Mouse (Mus musculus) hindbrain, embryonic 15.5 days (tissue): ENCODE data around the gene Mb. TPM values are rescaled to one million over a fixed set of nuclear protein-coding genes. Genes with fewer than 3 reads are reported as not detected.

Experiments
- ATAC-seq: fragments of 200-750 bp; cut with Nextera tagmentation; 2 replicates; pipeline ENCODE4 v1.8.0; 2017; ENCODE audit warnings: low read depth, moderate number of reproducible peaks, moderate TSS enrichment; ENCODE audit not compliant: low FRiP score
- H3K27ac ChIP-seq: fragments of 300-500 bp; sonication (generic); replicated peaks from 2 replicates; pipeline ENCODE4 v1.5.1; 2015; ENCODE audit warnings: mild to moderate bottlenecking, inconsistent platforms
- H3K27me3 ChIP-seq: fragments of 300-500 bp; sonication (generic); 2 replicates; pipeline ENCODE4 v1.6.1; 2015; ENCODE audit warnings: control low read depth, inconsistent platforms
- H3K36me3 ChIP-seq: fragments of 300-500 bp; sonication (generic); 2 replicates; pipeline ENCODE4 v1.6.1; 2015; ENCODE audit warnings: control low read depth, inconsistent platforms
- H3K4me1 ChIP-seq: fragments of 300-500 bp; sonication (generic); replicated peaks from 2 replicates; pipeline ENCODE4 v1.6.1; 2015; ENCODE audit warnings: control low read depth, inconsistent platforms
- H3K4me2 ChIP-seq: fragments of 300-500 bp; sonication (generic); 2 replicates; pipeline ENCODE4 v1.6.1; 2015; ENCODE audit warnings: moderate library complexity, mild to moderate bottlenecking, inconsistent platforms
- H3K4me3 ChIP-seq: fragments of 300-500 bp; sonication (generic); 2 replicates; pipeline ENCODE4 v1.5.1; 2015; ENCODE audit warnings: mild to moderate bottlenecking, inconsistent platforms
- H3K9ac ChIP-seq: fragments of 300-500 bp; sonication (generic); 2 replicates; pipeline ENCODE4 v1.6.1; 2015; ENCODE audit warnings: inconsistent platforms
- H3K9me3 ChIP-seq: fragments of 300-500 bp; sonication (generic); 2 replicates; pipeline ENCODE4 v1.6.1; 2016; ENCODE audit warnings: control low read depth, inconsistent platforms
- WGBS: fragments of 180-500 bp; shearing (Covaris S2); methylation state at CpG from one replicate; pipeline ENCODE4 v1.1.7; 2015; 5-methylcytosine and 5-hydroxymethylcytosine counted together
- polyA plus RNA-seq: library from polyadenylated mRNA; unstranded; fragments of >200 nt; fragmentation: Nextera tagmentation; extraction: Ambion mirVana; gene quantifications from 2 replicates; pipeline ENCODE4 v1.2.1, GENCODE M21; 2015

Gene Mb
- polyA plus RNA-seq, 1 experiment from 2014 or later = 0.48 TPM

DNA sequence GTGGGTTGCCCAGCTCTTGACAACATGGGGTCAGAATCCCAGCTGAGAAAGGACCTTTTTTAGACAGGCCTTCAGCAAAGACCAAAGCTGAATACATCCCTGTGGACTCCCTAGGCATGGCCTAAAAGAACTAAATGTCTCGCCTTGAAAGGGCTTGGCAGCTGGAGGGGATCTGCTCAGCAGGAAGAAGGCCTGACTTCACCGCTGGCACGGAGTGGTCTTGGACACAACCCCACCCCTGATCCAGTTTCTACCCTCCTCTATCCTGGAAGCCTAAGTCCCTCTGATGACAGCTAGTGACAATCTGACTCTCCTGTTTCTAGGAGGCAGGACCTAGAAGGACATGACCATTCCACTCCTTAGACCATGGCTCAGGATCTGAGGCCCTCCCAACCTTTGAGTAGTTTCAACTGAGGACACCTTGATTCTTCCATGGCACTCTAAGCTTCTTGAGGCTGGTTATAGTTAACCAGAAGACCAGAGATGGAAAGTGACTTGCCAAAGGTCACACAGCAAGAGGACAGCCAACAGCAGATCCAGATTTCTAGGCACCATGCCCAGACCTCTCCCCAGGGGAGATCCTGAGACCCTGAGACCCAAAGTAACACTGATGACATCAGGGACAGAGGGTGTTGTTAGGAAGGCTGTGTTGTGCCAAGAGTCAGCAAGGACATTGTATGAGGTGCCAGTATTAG, 47.1 kb downstream of the Mb start:
- peak; percentile 27; the same call in 1 of the 2 replicates for ATAC-seq
- no peak overlapping the region for H3K4me2 ChIP-seq
- H3K4me1 ChIP-seq = no peaks in the 10 kb centered on the region
- no peak overlapping the region for H3K9ac ChIP-seq
- no peak overlapping the region for H3K4me3 ChIP-seq
- no peak overlapping the region for H3K27ac ChIP-seq
- no peaks in the 10 kb centered on the region for H3K9me3 ChIP-seq
- H3K27me3 ChIP-seq = no peaks in the 10 kb centered on the region
- 92% methylated on average over 3 of the region's 3 CpGs for WGBS
- H3K36me3 ChIP-seq = no peaks in the 10 kb centered on the region

DNA sequence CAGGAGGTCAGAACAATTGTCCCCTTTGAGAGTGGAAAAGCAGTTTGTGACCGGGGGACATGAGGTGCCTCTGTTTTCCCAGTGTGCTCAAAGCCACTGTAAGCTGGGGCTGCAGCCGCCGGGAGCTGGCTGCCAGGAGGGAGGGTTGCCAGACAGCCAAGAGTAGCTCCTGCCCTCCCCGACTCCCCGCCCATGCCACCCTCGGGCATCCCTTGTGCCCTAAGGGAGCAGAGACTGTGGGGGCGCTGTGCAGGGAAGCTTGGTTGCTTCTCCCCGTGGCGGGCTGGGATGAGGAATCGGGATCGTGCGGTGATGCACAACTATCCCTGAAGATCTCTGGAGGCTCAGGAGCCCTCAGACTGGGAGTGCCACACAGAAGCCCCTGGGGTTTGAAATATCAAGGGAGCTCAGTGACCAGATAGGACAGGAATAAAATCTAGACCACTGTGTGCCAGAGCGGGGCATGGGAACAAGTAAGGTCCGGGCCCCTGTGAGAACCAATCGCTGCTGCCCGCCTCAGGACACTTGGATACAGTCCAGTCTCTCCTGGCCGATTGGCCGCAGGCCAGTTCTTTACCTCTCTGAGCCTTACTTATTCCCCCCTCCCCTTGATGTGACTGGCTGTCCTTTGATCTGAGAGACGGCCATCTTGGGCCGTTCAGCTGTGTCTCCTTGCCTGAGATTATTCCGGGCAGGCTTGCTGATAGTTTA, 51.4 kb downstream of the Mb start:
- ATAC-seq = no peak
- Histone ChIP-seq H3K4me1 (no peaks in the 10 kb centered on the region), H3K36me3 (no peaks in the 10 kb centered on the region), H3K27me3 (no peaks in the 10 kb centered on the region), H3K9ac (no peak overlapping the region), H3K27ac (no peak overlapping the region), H3K4me3 (no peak overlapping the region), H3K9me3 (no peaks in the 10 kb centered on the region), H3K4me2 (0 out of 2 replicates have a peak overlapping the region, but pooled peaks have one; percentile 9)
- 43% methylated on average over 21 of the region's 21 CpGs for WGBS

DNA sequence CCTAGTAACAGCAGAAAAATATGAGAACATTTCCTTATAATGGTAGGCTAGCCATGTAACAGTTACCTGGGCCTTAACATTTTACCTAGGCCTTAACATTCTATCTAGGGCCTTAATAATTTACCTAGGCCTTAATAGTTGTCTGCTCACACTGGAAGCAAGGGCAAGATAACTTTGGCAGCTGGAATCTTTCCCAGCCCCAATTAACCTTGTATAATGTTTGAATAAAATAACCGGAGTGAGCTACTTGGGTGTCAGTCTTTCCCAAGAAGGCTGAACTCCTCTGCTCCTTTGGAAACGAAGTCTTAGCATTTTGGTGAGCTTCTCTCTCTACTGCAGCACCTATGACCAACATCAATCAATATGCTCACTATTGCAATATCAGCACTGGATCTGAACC, 52.4 kb downstream of the Mb start:
- H3K4me3 ChIP-seq = no peak overlapping the region
- H3K4me1 ChIP-seq = no peaks in the 10 kb centered on the region
- no peaks in the 10 kb centered on the region for H3K27me3 ChIP-seq
- H3K27ac ChIP-seq = no peak overlapping the region
- H3K36me3 ChIP-seq = no peaks in the 10 kb centered on the region
- H3K9ac ChIP-seq = no peak overlapping the region
- no peak for ATAC-seq
- WGBS = 73% methylated on average over 2 of the region's 2 CpGs
- no peak overlapping the region for H3K4me2 ChIP-seq
- no peaks in the 10 kb centered on the region for H3K9me3 ChIP-seq

DNA sequence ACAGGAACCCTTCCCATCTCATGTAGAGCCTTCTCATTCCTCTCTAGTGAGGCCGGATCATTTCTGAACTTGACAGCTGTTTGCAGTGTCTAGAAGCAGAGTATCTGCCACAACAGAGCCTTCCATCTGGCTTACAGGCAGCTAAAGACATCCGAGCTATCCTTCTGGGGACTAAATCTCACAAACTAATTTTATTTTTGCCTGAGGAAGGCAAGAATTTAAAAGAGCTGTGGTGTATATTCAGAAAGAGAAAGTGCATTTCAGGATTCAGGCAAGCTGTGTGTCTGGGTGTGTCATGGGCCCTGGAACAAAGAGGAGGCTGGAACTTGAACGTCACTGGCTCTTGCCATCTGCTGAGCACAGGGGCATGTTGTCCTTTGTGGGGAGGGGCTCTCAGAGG, 56.1 kb downstream of the Mb start:
- ATAC-seq = no peak
- Histone ChIP-seq H3K27me3 (no peaks in the 10 kb centered on the region), H3K9ac (no peak overlapping the region), H3K36me3 (no peaks in the 10 kb centered on the region), H3K4me3 (no peak overlapping the region), H3K27ac (peak overlapping the region; percentile 61; the same call in 1 of the 2 replicates), H3K4me2 (no peak overlapping the region), H3K4me1 (no peaks in the 10 kb centered on the region), H3K9me3 (no peaks in the 10 kb centered on the region)
- WGBS = 67% methylated on average over 3 of the region's 3 CpGs

- WGBS = 3% methylated on average over 21 of the region's 21 CpGs
- Histone ChIP-seq H3K4me2 (peak overlapping the region; percentile 60), H3K9ac (peak overlapping the region; percentile 43), H3K27ac (peak overlapping the region; percentile 78), H3K27me3 (no peaks in the 10 kb centered on the region), H3K4me3 (peak overlapping the region; percentile 37), H3K36me3 (no peaks in the 10 kb centered on the region), H3K9me3 (no peaks in the 10 kb centered on the region), H3K4me1 (peaks cover 20% of the 10 kb centered on the region)
- ATAC-seq = peak; percentile 96
These were observed 62.9 kb downstream of the Mb start for GRCm38 (mm10) chr15:76987542-76988094.

DNA sequence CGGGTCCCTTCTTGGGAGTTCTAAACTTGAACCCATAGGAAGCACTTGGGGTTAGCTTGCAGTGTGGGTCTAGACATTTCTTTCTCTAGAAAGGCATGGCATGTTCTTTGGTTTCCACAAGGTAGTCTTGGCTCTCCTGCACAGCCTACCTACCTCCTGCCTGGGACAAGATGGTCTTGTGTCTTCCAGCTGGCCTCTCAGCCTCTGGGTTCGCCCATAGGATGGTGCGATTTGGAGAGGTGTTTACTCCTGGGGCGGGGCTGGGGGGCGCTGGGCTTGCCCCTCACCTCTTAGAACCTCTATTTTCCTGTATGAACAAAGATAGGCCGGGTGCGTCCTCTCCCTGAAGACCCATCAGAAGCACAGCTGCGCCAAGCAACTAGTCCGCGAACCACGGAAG, 63.3 kb downstream of the Mb start:
- peak overlapping the region; percentile 43 for H3K9ac ChIP-seq

GRCm38 (mm10) chr15:76982745-76983144, 67.7 kb downstream of the Mb start:
- H3K9me3 ChIP-seq = no peaks in the 10 kb centered on the region
- H3K4me1 ChIP-seq = peaks cover 13% of the 10 kb centered on the region
- H3K27ac ChIP-seq = no peak overlapping the region
- no peaks in the 10 kb centered on the region for H3K27me3 ChIP-seq
- no peak overlapping the region for H3K4me2 ChIP-seq
- H3K9ac ChIP-seq = no peak overlapping the region
- WGBS = 58% methylated on average over 3 of the region's 3 CpGs
- H3K36me3 ChIP-seq = no peaks in the 10 kb centered on the region
- H3K4me3 ChIP-seq = no peak overlapping the region
- ATAC-seq = no peak

More for the DNA sequence above, 63.3 kb downstream of the Mb start:
- peak overlapping the region; percentile 60 for H3K4me2 ChIP-seq
- H3K36me3 ChIP-seq = no peaks in the 10 kb centered on the region
- peak overlapping the region; percentile 37 for H3K4me3 ChIP-seq
- no peaks in the 10 kb centered on the region for H3K27me3 ChIP-seq
- no peaks in the 10 kb centered on the region for H3K9me3 ChIP-seq
- no peak; the same call in 1 of the 2 replicates for ATAC-seq
- 12% methylated on average over 11 of the region's 11 CpGs for WGBS
- peak overlapping the region; percentile 78 for H3K27ac ChIP-seq
- H3K4me1 ChIP-seq = peaks cover 20% of the 10 kb centered on the region

DNA sequence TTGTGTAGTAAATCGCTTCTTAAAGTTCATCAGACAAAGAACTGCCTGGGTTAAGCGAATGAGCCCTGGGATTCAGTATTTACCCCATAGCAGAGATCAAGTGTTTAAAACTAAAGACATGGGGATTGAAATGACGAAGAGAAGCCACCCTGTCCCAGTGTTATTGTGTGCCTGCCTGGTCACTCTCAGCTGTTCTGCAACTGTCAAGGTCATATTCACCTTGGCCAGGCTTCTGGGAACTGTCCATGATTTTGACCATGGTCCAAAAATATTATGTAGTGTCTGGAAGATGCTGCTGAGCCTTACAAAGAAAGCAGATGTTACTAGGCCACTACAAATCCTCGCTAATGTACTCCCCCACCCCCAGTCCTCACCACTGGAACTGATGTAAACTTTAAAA, 70.7 kb downstream of the Mb start:
- H3K4me3 ChIP-seq = no peak overlapping the region
- H3K36me3 ChIP-seq = no peaks in the 10 kb centered on the region
- H3K4me1 ChIP-seq = no peaks in the 10 kb centered on the region
- H3K4me2 ChIP-seq = no peak overlapping the region
- WGBS = 87% methylated on average over 4 of the region's 4 CpGs
- H3K27ac ChIP-seq = no peak overlapping the region
- no peak for ATAC-seq
- no peaks in the 10 kb centered on the region for H3K27me3 ChIP-seq
- H3K9ac ChIP-seq = no peak overlapping the region
- H3K9me3 ChIP-seq = no peaks in the 10 kb centered on the region

GRCm38 (mm10) chr15:76976619-76977018, 73.9 kb downstream of the Mb start:
- WGBS = 22% methylated on average over 5 of the region's 5 CpGs
- H3K36me3 ChIP-seq = no peaks in the 10 kb centered on the region
- peaks cover 6% of the 10 kb centered on the region; the same call in 1 of the 2 replicates for H3K4me1 ChIP-seq
- no peaks in the 10 kb centered on the region for H3K9me3 ChIP-seq
- no peak for ATAC-seq
- no peak overlapping the region for H3K4me2 ChIP-seq
- no peak overlapping the region for H3K4me3 ChIP-seq
- H3K9ac ChIP-seq = no peak overlapping the region
- H3K27ac ChIP-seq = no peak overlapping the region
- no peaks in the 10 kb centered on the region for H3K27me3 ChIP-seq

GRCm38 (mm10) chr15:76973855-76974651, 76.4 kb downstream of the Mb start:
- peak; percentile 78 for ATAC-seq
- 8% methylated on average over 26 of the region's 31 CpGs for WGBS
- Histone ChIP-seq H3K4me3 (peak overlapping the region; percentile 61), H3K9ac (peak overlapping the region; percentile 73), H3K27ac (peak overlapping the region; percentile 71; the same call in 1 of the 2 replicates), H3K4me1 (peaks cover 6% of the 10 kb centered on the region; the same call in 1 of the 2 replicates), H3K9me3 (no peaks in the 10 kb centered on the region), H3K27me3 (no peaks in the 10 kb centered on the region), H3K36me3 (no peaks in the 10 kb centered on the region), H3K4me2 (peak overlapping the region; percentile 88)

DNA sequence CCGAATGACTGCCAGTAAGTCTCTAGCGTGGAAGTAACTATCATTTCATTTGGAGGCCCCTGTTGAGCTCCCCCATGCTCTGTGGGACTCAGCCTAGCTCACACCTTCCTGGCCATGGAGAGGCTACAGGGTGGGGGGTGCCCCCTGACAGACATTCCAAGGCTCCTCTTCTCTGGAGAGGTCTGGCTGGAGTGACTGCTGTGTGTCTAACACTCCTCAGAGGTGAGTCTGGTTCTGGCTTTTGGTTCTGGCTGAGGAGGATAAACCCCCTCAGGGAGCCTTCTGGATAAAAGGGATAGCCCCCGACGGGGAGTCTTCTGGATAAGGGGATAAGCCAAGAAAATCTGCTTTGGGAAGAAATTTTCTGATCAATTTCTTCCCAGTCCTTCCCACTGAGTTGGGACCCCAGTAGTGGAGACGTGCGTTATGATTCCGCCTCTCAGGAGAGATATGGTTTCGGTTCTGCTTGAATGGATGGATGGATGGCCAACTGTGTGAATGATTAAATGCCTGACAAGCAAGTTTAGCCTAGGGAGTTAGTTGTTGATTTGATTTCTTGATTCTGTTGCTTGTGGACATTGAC, 77.1 kb downstream of the Mb start:
- Histone ChIP-seq H3K36me3 (no peaks in the 10 kb centered on the region), H3K4me2 (peak overlapping the region; percentile 88), H3K4me3 (peak overlapping the region; percentile 61), H3K27me3 (no peaks in the 10 kb centered on the region), H3K4me1 (peaks cover 6% of the 10 kb centered on the region; the same call in 1 of the 2 replicates), H3K9ac (no peak overlapping the region; the same call in 1 of the 2 replicates), H3K9me3 (no peaks in the 10 kb centered on the region), H3K27ac (no peak overlapping the region)
- WGBS = 32% methylated on average over 8 of the region's 8 CpGs
- ATAC-seq = 0 out of 2 replicates have a peak, but pooled peaks have one; percentile 38
